Mouse (Mus musculus) layer of hippocampus, postnatal 36 days (tissue): ENCODE results near the gene Tiam2. TPM values are rescaled to one million over a fixed set of nuclear protein-coding genes. Genes with fewer than 3 reads are reported as not detected.
A peak's percentile ranks its signal among the peaks of the same experiment; 100 is the strongest.

Experiments
- DNase-seq, 2 experiments: peaks; one replicate each; pipeline ENCODE4 v3.0.0; 2022
- total RNA-seq, 2 experiments: library from RNA; stranded (reverse); gene quantifications; 2 replicates each; pipeline ENCODE4 v1.2.3; 2021

The Tiam2 gene
- total RNA-seq, 2 experiments from 2014 or later: 36.8 to 43.9 TPM

DNA sequence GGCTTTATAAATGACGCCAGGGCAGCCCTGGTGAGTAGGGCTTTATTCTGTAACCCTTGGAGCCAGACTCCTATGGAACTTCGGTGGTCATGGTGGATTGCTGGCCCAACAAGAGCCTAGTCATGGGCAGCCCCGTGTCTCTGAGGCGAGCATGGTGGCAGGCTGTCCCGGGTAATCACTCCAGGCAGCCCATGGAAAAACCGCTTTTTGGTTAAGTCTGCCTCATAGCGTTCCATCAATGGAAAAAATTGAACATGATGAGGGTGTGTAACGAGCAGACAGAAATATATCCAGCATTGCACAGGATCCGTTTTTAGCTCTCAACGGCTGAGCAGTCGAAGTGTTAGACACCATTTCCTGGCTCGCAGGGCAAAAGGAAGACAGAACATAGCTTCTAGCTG is 70.5 kb downstream of the Tiam2 start:
- DNase-seq: no peak

DNA sequence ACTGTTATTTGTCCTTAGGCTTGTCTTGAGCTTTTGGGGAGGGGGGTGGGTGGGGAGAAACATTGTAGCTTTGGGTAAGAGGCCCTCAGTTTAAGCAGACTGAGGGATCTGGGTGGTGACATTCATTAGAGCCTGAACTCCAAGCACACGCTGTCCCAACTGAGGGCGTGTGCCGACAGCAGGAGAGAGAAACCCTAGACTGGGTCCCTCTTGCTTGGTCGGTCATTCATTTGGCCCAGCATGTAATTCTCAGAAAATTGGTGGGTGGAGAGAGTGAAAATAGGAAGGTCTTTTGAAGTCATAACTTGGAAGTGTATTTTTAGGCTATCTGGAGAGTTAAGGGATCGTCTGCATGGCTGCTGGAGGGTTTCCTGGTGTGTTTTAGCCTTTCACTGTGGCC is 71.5 kb downstream of the Tiam2 start:
- DNase-seq: no peak

DNA sequence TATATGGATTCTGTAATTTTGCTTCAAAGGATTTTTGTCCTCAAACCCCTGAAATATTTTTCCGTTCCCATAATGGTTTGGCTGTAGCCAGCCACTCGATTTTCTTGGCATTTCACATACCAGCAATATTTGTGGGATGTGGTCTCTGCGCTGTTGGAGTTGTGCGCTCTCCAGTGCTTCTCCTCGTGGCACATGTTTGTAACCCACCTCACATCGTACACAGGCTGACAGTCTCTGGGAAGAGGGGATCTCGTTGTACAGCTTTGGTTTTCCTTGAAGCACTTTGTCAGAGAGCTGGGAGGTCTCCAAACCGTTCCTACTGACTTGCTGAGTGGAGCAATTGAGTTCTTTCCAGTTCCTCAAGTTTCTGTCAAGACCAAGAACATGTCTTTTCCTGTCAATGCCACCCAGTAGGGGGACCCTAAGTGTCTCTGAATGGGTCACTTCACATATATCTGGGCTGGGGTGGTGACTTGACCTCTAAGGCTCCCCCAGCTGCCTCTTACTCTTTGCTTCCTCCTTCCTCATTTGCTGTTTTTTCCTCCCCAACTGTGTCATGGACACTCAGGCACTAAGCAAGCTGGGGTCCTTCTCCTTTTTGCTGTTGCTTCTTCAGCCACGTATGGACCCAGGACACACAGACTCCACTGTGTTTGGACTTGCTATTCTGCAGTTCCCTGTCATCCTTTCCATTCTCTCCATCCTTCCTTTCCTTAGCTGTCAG is 79.1 kb downstream of the Tiam2 start:
- no peak for DNase-seq

DNA sequence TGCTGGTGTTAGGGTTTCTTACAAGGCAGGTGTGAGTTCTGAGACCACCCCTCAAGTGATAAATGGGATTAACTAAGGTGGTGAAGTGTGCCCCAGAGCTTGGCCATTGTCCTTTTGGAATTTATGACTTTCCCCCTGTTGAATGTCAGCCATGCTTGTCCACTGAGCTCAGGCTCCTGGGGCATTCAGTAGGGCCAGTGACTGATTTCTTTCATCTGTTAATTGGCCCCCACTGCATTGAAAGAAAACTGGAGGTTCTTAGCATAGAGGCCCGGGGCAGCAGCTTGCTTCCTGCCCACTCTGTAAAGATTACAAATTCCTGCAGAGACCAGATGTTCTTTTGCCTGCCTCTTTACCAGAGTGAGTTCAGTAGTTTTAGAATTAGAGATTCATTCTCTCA is 80.7 kb downstream of the Tiam2 start:
- no peak for DNase-seq

DNA sequence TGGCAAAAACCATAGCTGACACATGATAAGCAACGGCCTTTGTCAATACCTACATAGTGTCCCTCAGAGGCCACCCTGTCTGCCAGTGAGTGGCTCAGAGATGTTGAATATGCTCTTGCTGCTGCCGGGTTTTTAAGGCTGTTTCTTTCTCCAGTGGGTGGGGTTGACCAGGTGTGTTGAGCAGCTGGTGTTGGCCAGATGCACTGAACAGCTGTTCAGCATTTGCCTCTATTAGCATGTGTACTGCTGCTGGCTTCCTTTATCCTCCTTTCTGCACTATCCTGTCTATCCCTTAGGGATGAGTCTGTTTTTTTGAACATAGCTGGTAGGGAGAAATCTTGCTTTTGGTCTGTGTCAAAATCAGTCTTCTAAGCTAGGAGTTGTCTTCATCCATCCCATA is 83.9 kb downstream of the Tiam2 start:
- DNase-seq: no peak

DNA sequence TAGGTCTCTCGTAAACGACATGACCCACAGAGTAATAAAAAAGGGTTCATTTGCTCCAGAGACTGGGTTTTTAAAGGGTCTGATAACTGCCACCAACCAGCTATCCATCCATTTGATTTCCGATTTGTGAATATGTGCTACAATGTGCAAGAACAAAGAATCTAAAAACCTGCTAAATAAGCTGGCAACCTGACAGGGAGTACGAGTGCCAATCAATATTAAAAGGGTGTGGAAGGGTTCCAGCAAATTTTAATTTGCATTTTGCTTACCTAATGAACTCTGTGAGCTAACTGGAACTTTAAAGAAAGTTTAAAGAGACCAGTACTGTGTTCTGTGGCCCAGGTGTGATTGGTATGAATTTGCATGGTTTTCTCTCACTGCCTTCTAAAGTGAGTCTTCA is 86.4 kb downstream of the Tiam2 start:
- DNase-seq: no peak

DNA sequence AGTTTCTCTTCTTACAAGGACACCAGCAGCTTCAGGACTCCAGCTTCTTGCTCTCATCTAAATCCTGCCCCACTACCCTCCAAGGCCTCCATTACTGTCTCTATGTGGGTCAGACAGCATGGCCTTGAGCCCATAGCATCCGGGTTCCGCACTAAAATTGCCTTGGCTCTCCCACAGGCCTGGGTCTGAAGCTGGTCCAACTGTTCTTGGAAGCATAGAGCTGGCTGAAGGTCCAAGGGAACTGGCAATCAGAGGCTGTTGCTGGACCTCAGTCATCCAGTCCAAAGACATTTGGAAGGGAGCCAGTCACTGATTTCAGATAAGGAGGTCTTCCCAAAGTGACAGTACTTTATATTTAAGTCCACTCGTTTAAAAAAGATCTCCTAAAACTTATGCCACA is 89.2 kb downstream of the Tiam2 start:
- DNase-seq: peak; percentile 23 to 43

DNA sequence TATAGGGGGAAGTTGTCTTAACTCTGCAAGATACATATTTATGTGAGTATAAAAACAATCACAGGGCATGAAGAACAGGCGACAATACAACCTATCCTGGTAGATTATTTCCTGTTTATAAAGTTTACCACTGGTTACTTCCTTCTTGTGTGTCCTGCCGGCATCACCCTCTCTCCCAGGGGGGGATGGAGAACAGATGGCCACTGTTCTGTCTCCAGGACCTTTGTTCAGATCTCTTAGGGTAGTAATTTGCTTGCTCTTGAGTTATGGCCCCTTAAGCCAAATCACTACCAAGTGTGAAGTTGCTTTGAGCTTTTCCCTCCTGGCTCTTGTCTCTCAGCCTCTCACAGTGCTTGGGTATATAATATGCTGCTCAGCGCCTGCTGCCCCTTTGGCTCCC is 90.0 kb downstream of the Tiam2 start:
- DNase-seq: no peak

DNA sequence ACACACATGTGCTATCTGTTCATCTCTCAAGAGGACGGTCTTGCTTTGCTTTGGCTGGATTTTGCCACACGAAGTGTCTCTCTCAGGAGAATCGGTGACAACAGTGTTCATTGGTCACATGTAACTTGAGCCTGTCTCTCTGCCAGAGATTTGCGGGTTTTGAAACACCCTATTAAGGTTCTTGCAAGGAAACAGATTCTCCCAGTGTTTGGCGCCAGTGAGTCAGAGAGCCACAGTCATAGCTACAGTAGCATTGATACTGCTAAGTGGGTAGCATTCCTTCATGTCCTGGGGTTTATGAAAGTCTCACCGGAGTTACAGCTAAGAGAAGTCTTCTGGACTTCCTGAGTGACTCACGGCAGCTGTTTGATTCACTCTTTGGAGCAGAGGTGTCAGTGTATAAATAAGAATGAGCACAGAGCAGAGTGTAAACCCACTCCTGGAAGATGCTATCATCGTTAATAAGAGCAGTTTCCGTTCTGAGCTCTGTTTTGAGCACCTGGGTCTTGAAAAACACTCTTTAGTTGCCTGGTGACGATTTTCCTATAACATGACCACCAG is 93.1 kb downstream of the Tiam2 start:
- no peak for DNase-seq

DNA sequence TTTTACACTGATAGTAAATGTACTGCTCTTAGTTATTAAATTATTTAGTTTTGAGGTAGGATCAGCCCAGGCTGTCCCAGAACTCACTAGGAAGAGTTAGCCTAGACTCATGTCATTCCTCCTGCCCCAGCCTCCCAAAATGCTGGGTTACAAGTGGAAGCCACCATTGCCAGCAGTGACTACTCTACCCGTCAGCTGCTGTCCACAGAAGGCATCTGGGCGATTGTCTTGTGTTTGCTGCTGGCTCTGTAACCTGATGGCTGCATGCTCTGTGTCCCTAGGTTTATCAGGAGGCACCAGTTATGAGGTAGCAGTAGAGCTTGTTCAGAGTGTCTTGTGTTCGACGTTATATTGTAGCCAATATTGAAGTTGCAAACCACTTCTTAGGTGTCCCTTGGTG is 93.8 kb downstream of the Tiam2 start:
- no peak for DNase-seq

DNA sequence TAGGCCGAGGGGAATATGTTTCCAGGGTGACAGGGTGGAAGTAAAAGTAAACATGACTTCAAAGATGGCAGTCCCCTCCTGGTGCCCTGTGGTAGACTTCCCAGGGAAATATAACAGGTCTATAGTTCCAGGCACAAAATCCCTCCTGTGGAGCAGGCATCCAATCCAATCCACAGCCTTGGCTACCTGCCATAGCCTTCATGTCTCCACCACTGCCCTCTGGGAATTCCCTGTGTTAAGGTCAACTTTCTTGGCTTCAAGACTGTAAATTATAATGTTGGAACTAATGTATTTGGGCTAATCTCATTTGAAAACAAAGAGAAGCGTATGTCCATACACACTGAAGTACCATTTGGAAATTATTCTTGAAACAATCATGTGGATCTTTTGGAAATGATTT is 97.0 kb downstream of the Tiam2 start:
- DNase-seq: no peak

DNA sequence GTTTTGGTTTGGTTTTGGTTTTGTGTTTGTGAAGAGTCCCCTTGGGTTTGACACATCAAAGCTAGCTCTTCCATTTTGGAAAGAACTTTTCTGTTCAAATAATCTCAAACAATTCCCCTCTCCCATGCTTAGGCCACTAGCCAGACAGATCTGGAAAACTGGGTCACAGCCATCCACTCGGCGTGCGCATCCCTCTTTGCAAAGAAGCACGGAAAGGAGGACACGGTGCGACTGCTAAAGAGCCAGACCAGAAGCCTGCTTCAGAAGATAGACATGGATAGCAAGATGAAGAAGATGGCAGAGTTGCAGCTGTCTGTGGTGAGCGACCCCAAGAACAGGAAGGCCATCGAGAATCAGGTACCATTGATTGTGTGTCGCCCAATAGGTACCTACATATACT is 102.3 kb downstream of the Tiam2 start:
- no peak for DNase-seq

DNA sequence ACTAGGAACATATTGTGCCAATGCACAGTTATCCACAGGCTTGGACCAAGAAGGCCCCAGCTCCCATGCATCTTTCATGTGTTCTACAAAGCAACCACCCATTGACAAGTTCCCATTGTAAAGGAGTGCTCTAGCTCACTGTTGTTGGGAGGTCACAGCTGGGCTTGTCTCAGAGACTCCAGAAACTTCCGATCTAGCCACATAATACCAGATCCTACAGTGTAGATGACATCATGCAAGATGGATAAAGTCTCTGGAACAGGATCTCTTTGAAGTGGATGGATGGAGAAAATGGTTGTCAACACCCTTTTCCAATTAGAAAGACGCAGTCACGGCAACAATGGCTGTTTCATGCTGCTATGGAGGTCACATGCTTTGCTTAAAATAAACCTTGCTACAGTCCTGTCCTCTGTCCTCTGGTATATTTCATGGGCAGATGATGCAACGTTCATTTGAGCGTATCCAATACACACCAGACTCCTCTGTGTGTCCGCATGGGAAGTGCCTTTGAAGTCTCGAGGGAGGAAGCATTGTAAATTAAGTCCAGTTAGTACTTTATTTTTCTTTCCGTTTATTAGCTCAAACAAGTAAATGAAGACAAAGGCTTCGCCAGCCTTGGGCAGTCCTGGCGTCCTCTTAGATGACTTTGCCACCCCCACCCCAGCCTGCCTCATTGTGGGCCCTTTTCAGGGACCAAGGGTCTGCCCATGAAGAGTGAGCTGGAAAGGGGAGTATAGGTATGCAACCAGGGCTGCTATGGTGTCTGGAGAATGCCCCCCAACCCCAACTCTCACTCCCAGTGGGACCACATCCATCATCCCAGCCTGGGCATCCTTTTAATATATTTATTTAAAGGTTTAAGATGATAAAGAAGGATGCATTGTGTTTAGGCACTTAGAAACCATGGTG is 106.5 kb downstream of the Tiam2 start:
- no peak for DNase-seq

DNA sequence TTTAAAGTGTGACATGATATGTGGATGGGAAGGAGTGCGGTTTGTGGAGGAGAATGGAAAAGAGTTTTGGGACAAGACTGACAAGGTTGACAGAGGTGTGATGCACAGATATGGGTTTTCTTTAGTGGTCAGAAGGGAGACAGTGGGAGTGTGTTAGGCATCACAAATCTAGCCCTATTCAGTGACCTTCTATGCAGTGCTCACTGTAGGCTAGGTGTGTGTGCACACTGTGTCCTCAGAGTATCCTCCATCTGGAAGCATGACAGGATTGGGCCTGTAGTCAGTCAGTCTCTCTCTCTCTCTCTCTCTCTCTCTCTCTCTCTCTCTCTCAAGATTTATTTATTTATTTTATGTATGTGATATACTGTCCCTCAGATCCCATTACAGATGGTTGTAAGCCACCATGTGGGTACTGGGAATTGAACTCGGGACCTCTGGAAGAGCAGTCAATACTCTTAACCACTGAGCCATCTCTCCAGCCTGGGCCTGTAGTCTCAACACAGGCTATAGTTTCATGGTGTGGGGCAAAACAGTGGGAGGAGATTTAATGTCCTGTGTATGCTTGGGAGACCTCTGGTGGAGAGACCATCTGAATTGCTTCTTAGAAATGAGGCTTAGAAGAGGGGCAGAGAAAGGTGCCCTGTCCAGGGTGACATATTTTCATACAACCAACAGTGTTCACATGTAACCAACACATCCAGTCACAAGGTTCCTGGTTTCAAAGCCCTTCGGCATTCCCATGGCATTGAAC is 107.3 kb downstream of the Tiam2 start:
- DNase-seq: no peak

DNA sequence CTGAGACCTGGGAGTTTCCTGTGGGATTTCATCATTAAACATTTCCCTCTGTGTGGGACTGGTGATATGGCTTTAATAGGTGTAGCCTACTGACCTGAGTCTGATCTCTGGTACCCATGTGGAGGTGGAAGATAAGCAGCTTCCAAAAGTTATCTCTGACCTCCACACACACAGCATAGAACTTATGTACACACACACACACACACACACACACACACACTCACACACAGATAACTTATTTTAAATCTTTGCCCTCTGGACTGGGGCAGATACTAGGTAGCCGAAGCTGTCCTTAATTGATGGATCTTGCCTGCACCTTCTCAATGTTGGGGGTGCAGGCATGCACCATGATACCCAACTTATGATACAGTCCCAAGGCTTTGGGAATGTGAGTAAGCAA is 108.9 kb downstream of the Tiam2 start:
- no peak for DNase-seq

DNA sequence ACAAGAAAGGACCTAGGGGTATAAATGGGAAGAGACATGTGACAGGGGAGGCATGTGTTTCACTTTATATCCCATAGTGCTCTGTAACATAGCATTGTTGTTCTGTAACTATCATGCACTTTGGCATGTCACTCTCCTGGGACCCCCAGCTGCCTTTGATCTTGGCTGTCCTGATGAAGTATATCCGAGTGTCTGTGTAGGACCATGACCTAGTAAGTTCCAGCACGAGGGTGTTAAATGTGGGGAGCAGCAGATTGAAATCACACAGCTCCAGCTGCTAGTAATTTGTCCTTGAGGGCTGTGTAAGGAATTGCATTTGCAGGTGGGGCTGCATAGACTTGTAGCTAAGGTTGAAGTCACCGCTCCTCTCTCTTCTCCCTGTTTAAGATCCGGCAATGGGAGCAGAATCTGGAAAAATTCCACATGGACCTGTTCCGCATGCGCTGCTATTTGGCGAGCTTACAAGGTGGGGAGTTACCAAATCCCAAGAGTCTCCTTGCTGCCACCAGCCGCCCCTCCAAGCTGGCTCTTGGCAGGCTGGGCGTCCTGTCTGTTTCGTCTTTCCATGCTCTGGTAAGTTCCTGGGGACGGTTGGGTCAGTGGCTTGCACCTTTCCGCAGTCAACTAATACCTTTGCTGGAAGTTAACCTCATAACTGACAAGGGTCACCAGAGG is 110.6 kb downstream of the Tiam2 start:
- no peak for DNase-seq

DNA sequence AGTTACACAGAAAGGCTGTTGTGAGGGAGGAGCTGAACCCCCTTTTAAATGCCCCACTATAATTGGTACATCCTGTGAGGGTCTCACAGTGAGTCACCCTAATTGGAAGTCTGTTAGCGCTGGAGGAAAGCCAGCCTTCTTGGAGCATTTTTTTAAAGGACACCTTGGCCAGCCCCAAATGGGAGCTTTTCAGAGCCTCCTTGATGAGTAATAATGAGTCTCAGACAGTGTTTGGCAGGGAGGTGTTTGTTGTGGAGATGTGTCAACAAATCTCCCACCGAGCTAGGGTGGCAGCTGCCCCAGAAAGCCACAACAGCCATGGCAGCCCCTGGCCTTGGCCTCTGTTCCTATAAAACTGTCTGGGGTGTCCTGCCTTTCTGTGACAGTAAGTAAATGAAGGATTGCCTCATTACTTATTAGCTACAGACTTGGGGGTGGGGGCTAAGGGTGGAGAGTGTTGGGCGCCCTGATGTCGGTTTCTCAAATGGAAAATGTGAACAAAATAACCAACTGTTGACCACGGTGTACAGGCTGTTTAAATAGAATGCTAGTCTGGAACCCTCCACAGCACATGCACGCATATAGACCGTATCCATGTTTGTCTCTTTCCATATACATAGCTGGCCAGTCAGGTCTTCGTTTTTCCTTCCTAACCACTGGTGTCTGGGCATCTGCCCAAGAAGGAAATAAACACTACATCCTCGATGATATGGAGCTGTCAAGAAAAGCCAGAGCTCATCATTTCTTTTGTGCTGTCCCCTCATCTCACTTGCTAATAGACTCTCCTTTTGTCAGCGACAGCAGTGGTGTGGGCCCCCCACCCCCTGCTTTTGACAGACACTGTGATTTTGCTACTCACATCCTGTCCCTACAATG is 116.4 kb downstream of the Tiam2 start:
- DNase-seq: peak in 1 of 2 experiments; percentile 32

DNA sequence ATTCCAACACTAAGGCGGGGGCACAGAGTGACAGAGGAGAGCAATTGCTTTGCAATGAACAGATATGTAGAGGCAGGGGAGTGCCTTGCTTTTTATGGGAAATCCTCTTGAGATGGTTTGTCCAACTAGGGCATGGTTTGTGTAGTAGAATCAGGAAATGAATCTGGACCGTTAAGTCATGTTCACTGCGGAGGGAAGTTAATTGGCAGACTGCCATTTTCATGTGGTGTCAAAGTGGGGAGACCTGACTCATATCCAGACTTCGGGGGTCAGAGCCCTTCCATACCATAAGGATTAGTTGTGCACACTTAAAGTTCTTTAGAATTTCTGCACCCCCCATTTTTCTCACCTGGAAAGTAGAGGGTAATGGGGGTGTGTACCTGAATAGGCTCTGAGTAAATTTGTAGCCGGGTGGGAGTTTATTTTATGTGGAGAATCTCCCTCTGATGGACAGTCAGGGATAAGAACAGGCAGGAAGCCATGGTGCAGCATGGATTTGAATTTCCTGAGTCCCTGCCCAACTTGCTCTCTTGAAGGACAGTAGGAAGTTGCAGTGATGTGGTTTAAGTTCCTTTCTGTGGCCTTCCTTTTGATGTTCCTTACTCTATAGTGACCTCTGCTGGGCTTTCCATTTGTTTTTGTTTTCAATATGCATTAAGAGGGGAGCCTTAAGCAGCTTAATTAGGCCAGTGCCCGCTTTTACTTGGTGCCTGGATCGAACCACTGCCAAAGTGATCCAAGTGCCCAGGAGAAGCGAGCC is 120.0 kb downstream of the Tiam2 start:
- no peak for DNase-seq

DNA sequence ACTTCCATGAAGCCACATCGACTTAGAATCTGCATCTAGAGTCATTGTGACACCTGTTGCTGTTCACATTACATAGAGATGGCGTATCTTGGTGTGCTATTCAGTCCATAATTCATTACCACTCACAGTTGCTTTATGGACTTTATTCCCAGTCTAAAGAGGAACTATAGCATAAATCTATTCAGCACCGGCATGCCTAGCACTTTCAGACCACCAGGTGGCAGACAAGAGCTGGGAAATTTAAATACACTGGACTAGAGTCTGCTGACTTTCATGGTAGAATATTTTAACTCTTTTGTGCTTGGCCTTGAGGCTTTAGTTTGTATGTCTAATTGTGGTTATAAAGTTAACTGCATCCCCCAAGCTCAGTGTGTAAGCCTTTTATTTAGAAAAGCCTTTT is 122.4 kb downstream of the Tiam2 start:
- DNase-seq: peak; percentile 40 to 53

DNA sequence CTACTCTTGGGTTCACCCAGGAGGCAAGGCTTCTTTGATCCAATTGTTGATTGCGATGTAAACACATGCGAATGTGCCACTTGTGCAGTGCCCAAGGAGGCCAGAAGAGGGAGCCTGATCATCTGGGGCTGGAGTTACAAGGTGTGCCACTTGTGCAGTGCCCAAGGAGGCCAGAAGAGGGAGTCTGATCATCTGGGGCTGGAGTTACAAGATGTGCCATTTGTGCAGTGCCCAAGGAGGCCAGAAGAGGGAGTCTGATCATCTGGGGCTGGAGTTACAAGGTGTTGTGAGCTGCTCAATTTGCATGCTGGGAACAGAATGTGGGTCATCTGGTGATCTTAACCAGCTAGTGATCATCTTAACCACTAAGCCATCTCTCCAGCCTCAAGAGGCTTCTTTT is 124.7 kb downstream of the Tiam2 start:
- peak in 1 of 2 experiments; percentile 33 for DNase-seq
